Mouse (Mus musculus) olfactory bulb, adult 2 months (tissue): ENCODE measurements at regions not wholly inside any gene's neighbourhood (a gene's known extent, or its start where the extent isn't known, plus 50 kb on each side); places are given as distances from the start of the nearest gene placed in this dataset.

Source experiments
- CTCF ChIP-seq: fragments of 200-500 bp; IDR thresholded peaks from 2 replicates; pipeline ENCODE4 v1.5.1; 2012; ENCODE audit warnings: low read depth, mild to moderate bottlenecking, low read length, moderate library complexity; ENCODE audit not compliant: insufficient read depth
- POLR2A ChIP-seq: fragments of 200-500 bp; IDR thresholded peaks from 2 replicates; pipeline ENCODE4 v1.6.1; 2012; ENCODE audit warnings: mild to moderate bottlenecking, low read depth, low read length, moderate library complexity; ENCODE audit not compliant: insufficient read depth

- TF ChIP-seq POLR2A = no peak
- TF ChIP-seq CTCF = no peak
These were observed 612.0 kb upstream of the Cdh5 start for GRCm38 (mm10) chr8:103489411-103489810.
